Mouse (Mus musculus): ENCODE results near the gene Blzf1.

The Blzf1 gene

GRCm38 (mm10) chr1:164248465-164249331 is 58.6 kb downstream of the Blzf1 start, which contains the start of gene Slc19a2:
Gene Slc19a2, plus strand, starts transcription at chr1:164249046.
- in situ Hi-C loops (cut with MboI; ENCODE audit: low pct_unique_long_range_greater_than_20kb in 1 of 2, low sequenced_read_pairs in 2 of 2, unreplicated experiment in 1 of 2): no loop called here

- in situ Hi-C loops (cut with MboI; ENCODE audit: low pct_unique_long_range_greater_than_20kb in 1 of 2, low sequenced_read_pairs in 2 of 2, unreplicated experiment in 1 of 2): no loop called here
These were observed 59.3 kb downstream of the Blzf1 start for GRCm38 (mm10) chr1:164247971-164248370.

- in situ Hi-C loops (cut with MboI; ENCODE audit: low pct_unique_long_range_greater_than_20kb in 1 of 2, low sequenced_read_pairs in 2 of 2, unreplicated experiment in 1 of 2): no loop called here
These were observed 59.8 kb downstream of the Blzf1 start for GRCm38 (mm10) chr1:164247442-164247841.

GRCm38 (mm10) chr1:164242809-164243208 is 64.5 kb downstream of the Blzf1 start:
- in situ Hi-C loops (cut with MboI; ENCODE audit: low pct_unique_long_range_greater_than_20kb in 1 of 2, low sequenced_read_pairs in 2 of 2, unreplicated experiment in 1 of 2): no loop called here

- in situ Hi-C loops (cut with MboI; ENCODE audit: low pct_unique_long_range_greater_than_20kb in 1 of 2, low sequenced_read_pairs in 2 of 2, unreplicated experiment in 1 of 2): no loop called here
These were observed 65.8 kb downstream of the Blzf1 start for GRCm38 (mm10) chr1:164241494-164241893.

All from mouse embryonic stem cell (cell line).